Mouse (Mus musculus) ovary, adult 18-20 months (tissue): ENCODE results near the gene Glyctk.

Experiments
- DNase-seq: peaks from one replicate; pipeline ENCODE4 v3.0.0; 2022; ENCODE audit warnings: low spot score, mixed read lengths

Glyctk gene

DNA sequence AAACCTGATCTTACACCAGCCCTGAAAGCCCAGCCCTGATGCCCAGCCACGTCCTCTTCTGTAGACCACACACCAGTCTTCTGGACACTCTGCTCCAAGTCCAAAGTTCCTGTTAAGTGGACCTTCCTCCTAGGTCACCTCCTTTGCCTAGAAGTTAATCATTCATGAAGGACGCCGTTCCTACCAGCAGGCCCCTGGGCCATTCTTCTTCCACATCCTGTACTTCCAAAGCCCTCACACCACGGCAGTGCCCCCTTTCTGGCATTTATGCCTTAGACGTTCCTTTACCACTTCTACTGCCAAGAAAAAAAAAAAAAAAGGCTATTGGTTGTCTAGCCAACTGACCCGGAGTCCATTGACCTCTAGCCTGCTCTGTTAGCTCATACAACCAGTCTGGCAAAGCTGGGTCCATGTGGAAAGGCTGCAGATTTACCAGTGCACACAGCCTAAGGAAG is at the start of gene Glyctk:
Gene Glyctk (minus strand): TSS at position 102 of the 455 bp plus-strand sequence.
- no peak for DNase-seq

DNA sequence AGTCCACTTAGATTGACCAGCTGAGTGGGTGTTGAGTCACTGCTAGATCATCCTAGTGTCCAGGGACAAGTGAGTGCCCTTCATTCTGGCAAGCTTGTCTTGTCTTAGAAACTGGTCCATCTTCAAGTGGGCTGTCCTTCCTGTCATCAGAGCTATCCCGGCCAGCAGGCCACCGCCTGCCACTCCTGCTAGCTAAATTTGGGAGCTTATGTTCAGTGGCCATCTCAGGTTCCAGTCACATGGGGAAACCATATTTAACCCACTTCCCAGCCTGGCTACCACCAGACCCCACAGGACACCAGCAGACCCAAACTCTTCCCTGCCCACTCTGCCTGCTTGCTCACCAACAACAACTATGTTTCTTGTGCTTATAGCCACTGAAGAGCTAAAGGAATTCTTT is 48.6 kb upstream of the Glyctk start:
- DNase-seq = no peak

DNA sequence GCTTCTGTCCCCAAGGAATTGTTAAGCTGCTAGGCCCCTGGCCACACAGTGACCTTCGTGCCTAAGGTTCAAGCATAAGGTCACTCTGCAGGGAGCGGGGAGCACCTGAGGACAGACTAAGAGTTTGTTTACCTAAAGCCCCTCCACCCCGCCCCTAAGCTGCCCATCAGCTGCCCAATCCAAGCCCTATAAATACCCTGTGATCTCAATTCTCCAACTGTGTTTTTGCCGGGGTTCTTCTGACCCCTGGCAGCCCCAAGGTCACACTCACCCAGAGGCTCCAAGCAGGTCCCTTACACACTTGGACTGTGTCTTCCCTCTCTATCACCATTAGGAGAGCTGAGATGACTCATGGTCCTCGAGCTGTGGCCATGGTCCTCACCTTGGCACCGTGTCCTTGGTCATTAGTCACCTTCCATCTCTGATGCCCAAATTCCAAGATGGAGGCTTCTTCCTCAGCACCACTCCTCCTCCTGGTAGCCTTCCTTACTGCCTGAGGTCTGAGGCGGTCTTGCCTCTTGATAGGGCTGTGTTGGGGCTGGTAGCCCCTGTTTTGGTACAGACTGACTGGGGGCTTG is 47.9 kb upstream of the Glyctk start:
- DNase-seq = no peak

DNA sequence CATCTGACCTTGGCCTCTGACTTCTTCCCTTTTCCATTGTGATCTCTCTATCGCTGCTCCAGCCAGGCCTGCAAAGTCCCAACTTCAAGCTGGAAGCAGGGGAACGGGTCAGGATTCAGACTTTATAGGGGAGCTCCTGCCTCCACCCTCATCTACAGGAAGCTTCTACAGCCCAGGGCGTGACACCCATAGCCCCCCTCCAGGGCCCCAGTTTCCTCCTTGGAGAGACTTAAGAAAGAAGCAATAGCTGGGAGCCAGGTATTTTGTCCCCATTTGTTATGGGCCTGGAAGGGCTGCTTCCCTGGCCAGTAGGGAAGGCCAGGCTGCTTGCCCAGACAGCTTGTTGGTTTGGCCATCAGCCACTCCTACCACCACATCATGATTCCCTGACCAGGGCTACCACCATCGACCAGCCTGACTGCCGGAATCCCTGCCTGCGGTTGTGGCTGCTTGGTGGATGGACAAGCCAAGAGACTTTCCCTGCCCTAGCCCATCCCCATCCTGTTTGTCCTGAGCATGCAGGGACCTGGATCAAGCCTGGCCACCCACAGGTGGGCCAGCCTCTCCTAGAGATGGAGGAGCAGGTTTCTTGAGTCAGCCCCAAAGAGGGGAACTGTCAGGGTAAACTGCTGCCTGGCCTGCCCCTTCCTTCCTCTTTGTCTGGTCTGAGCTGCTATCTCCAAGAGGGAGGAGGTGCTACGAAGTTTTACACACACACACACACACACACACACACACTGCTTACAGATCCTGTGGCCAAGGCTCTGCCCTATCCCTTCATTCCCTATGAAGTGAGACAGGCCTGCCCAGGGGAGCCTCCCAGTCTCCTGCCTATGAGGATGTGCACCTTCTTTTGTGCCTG is 46.3 kb upstream of the Glyctk start:
- DNase-seq = no peak

DNA sequence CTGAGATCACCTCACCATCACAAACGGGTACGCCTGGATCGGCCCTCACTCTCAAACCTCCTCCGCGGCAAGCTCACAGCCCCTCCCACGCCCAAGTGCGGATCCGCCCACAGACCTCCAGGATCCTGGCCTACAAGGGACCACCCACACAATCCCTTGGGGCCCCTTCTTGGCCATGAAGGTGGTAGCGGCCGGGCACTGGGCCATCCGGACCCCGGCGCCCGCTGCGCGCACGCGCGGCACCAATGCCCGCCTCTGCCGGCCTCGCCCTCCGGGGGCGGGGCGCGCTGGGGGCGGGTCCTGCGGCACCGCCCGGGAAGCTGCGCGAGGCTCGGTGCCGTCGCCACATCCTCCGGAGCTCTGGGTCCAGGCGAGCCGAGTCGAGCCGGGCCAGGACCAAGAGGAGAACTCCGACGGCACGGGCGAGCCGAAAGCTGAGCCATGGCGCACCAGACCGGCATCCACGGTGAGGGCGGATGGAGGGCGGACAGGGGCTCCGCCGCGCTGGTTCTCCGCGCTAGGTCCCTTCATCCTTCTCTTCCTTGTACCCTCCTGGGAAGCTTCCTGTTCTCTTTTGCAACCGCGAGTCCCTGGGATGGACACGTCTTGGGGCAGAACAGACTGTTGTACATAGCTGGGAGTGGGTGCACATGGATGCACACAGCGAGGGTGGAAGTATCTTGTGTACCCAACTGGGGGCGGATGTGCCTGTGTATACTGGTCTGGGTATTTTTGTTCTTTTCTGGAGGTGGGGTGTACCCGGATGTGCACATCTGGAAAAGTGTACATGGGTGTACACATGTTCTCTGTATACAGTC is 45.1 kb upstream of the Glyctk start, which contains the start of gene Twf2:
Gene Twf2 (plus strand): TSS at position 290 of the 818 bp plus-strand sequence.
- DNase-seq = peak; percentile 91

DNA sequence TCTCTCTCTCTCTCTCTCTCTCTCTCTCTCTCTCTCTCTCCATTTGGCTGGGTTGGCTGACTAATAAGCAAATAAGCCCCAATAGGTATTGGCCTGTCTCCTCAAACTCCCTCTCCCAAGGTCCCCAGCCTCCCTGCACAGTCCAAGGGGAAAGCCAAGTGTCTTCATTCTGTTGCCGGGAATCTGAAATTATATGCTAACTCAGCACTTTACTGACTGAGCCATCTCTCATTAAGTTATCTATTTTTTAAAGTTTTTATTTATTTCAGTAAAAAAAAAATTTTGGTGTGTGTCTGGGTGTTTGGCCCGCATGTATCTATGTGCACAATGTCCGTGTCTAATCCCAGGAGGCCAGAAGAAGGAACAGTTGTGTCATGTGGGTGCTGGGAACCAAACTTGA is 44.0 kb upstream of the Glyctk start:
- no peak for DNase-seq

DNA sequence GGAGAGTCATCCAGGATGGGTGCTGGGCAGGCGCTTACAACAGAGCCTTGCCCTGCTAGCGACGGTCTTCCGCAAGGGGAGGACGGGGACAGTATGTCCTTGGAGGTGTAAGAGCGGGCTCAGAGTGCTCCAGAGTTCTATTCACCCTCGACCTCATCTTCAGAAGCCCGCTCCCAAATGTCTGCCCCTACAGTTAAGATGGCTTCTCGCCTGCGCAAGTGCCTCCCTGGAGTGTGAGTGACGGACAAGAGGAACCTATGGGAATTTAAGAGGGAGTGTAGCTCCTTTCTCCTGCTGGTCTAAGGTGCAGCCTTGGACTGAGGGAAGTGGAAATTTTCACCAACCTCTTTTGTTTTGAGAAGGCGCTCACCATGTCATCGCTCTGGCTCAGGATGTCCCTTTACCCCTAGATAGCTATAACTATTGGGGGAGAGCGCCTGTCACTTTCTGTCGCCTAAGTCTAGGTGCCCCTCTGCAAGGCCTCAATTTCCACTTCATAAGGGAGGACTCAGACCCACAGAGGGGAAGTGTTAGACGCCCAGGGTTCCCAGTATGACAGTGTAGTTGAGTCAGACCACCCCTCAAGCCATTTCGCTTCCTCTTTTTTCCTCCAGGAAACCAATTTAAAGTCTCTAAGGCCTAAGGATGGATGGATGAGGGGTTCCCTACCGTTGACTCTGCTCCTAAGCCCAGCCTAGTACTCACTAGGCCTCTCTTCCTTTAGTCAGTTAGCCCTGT is 41.8 kb upstream of the Glyctk start, which contains the start of gene Ppm1m:
Gene Ppm1m (minus strand): TSS at position 212 of the 738 bp plus-strand sequence.
- no peak for DNase-seq

DNA sequence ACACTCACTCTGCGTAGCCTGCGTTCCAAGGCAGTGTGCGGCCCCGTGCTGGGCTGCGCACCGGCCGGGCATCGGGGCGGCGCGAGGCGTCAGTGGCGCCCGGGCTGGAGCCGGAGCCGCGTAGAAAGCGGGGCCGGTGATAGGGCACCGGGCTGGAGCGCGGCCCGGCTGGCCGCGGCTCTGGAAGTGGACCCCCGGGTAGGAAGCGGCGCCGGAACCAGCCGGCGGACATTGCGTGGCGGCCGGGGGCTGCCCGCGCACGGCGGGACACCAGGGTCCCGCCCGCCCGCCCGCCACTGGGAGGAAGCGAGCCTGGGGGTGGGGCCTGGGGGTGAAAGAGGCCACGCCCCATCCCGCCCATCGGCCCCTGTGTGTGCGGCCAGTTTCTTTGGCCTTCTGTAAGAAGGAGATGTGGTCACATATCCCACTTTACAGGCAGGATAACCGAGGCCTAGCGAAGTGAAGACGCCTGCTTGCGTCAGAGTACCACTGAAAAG is 41.1 kb upstream of the Glyctk start:
- DNase-seq = peak; percentile 63

DNA sequence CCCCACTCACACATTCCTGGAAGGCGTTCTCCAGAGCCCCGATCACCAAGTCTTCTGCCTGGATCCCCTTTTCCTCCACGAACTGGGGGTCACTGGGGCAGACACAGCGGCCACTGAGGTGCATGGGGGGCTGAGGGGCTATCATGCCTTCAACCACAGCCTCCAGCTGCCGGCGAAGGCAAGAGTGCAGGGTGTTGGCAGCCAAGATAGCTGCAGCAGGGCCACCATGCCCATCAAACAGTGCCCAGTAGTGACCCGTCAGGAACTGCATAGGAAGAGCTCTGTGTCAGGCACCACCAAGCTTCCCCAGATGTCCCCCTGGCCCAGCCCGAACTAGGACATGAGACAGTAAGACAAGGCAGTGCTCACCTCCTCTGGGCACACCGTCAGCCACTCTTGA is 39.8 kb upstream of the Glyctk start:
- no peak for DNase-seq

DNA sequence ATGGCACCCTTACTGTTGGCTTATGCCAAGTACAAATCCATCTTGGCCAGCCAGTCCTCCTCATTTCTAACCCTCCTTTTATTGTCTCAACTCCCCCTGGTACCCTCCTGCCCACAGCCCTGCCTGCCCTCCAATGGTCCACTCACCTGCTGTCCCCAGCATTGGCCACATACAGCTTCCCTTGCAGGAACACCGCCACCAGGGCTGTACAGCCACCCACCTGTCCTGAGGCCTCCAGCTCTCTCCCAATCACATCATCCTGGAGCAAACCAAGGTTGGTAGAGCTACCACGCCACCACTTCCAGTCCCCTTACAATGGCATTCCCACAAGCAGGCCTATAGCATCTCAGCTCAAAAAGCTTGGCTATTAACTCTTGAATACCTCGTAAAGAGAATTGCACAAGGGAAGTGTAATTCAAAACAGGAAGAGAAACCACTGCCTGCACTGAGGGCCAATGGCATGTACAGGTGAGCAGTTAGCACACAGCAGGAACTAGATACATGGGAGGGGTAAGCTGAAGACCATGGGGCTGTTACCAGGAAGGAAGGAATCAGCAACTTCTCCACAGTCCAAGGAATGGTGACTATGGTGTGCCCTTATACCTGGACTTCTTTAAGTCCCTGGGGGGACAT is 39.3 kb upstream of the Glyctk start:
- DNase-seq = no peak

DNA sequence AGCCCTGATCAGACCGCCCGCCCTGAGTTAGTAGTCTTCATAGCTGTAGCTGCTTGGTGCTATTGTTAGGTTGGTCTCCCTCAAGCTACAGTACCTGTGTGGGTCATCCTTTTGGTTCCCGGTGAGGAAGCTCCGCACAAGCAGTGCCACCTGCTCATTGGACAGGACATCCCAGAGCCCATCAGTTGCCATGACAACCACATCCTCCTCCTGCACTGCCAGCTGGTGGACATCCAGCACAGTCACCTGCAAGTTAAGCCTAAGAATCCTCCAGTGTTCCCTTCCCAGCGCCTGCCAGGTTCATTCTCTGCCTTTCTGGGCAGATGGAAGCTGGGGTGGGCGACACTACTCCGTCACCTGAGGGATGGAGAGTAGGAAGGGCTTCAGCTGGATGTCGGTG is 37.8 kb upstream of the Glyctk start:
- no peak for DNase-seq

DNA sequence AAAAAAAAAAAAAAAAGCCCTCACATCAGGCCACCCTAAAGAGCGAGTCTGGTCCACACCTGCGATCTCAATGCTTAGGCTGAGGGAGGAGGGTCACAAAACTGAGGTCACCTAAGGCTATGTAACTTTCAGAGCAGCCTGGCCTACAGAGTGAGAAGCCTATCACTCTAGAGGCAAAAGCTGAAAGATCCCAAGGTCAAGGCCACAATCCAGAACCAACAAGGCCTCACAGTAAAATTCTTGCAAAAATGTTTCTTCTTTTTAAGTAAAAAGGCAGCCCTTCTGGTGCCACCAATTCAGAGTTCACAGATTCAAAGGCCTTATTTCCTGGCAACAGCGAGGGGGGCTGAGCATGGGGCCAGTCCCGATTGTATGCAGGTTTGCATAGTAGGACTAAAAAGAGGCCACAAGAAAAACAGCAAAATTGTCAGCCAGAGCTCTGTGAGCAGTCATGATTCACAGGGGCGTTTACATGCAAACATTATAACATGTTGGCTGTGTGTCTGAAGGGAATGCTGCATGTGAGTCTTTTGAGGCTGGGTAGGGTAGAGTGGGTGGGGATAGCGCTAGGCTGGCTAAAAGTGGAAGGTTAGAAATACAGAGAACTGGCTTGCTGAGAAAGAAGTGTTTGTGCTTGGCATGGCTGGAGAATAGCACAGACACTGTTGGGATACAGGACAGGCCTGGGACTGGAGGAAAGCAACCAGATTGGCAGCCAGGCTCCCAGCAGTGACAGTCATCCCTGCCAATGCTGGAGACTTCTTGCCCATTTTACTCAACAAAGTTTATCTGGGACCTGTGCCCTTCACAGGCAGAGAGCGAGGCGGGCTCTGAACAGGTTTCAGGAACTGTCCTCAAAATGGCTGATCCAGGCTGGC is 36.2 kb upstream of the Glyctk start:
- no peak for DNase-seq

DNA sequence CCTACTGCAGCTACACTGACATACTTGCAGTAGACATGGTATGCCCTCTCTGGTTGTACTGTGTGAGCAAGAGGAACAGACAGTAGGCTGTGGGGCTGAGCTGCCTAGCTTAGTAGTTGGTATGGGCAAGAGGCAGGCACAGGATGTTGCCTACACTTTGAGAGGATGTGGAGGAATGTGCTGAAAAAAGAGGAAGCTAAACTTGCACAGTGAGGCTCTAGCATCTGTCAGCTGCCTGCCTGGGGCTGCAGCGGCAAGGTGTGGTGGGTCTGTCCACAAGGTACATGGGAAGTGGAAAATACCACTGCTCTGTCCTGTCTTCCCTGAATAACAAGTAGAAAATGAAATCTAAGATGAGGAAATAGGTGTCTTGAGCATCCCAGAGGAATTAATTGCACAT is 35.1 kb upstream of the Glyctk start:
- no peak for DNase-seq

DNA sequence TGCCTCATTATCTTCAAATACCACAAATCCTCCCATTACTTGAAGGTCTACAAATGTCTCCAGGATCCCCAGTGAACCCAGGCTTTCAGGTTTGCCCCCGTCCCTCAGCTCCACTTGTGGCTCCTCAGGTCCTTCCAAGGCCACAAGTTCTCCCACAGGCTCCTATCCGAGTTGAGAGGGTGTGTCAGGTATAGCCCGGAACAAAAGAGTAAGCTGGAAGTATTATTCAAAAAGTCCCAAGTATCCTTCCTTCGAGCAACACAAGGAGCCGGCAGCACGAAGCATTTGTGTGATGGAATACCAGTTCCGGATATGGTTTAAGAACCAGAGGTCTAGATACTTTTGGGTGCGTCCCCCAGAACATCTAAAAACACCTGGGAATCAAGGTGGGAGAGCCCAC is 34.1 kb upstream of the Glyctk start:
- DNase-seq = no peak

DNA sequence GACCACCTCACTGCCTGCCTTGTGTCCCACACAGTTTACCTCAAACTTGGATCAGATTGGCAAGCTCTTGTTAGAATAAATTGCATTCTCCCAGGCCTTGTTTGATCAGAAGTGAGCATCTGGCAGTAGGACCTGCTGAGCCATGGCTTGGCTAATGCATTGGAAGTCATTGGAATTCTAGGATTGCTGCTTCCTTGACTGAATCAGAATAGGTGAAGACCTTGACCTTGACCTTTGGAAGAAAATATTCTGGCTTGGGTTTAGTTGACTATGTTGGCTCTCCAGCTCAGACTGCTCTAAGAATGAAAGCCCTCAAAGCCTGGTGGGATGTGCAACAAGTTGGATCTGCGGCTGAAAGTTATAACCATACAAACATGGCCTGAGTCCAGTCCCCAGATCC is 33.4 kb upstream of the Glyctk start:
- no peak for DNase-seq

DNA sequence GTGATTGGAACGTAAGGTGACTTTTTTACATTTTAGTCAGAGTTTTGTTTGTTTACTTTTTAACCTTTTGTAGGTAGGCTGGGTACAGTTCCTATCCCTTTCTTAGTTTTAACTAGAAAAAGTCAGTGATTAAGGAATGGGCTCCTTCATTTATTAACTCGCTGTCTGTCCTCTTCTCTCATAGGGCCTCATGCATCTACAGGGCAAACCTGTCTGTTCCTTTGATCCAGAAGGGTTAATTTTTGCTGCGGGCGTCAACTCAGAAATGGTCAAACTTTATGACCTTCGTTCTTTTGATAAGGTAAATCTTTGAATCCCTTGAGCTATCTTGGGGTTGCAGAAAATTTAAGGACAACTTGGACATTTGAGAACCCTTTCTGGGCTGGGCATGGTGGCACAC is 26.1 kb upstream of the Glyctk start:
- DNase-seq = no peak

DNA sequence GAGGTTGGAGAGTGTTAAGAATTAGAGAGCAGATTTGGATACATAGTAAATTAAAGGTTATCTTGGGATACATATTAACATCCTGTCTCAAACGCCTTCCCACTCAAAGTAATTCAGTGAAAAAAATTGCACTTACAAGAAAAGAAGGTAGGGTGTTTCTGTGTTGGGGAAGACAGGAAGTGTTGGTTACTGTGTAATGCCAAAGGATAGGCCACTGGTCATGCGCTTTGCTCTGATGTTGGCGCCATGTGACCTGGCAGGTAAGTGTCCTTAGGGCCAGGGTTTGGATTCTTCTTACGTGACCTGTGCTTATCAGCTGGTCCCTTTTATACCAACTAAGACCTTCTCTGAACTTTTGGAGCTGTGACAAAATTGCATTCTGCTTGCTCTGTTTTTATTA is 24.2 kb upstream of the Glyctk start:
- no peak for DNase-seq

DNA sequence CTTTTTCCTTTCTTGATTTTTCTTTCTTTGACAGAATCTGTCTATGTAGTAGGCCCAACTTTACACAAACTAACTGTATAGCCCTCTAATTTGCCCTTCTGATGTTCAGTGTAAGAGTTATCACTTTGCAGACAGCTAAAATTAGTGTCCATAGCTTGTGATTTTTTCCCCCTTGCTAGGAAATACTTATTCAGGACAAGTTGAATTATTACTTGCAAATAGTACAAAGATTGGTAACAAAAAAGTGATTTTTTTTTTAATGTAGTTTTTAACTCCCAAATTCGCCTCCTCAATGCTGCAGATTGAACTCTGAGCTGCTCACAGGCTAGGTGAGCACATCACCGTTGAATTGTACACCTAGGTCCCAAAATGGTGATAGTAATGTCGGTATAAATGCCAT is 22.0 kb upstream of the Glyctk start:
- DNase-seq = no peak

DNA sequence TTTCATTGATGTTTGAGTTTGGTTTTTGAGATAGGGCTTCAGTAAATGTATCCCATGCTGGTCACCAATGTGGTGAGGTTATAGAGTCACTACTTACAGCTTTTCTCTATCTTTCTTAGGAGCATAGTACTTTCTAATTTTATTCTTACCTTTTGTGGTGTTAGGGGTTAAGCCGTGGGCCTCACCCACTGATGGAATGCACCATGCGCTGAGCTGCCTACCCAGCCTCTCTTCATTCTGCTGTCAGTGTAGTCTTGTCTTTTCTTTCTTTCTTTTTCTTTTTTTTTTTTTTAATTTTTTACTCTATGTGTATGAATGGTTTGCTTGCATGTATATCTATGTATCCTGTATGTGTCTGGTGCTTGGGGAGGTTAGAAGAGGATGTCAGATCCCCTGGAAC is 21.5 kb upstream of the Glyctk start:
- DNase-seq = no peak

DNA sequence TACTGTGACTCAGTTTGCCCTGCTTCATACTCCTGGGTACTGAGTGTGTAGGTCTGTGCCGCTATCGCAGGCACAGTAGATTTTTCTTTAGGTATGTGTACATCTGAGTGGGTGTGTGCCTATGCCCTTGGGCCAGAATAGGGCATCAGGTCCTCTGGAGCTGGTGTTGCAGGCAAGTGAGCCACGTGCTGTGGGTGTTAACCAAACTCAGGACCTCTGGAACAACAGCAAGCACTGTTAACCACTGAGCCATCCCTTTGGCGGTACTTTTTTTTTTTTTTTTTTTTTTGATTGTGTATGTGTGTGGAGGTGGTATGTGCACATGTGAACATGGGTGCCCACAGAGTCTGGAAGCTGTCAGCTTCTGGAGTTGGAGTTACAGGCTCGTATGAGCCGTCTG is 19.9 kb upstream of the Glyctk start:
- no peak for DNase-seq
